Mouse (Mus musculus): ENCODE measurements at regions not wholly inside any gene's neighbourhood (a gene's known extent, or its start where the extent isn't known, plus 50 kb on each side); places are given as distances from the start of the nearest gene placed in this dataset.
A peak's percentile ranks its signal among the peaks of the same experiment; 100 is the strongest.

- Histone ChIP-seq H3K27me3 (ENCODE audit: control insufficient read depth, insufficient read depth, low read length) (no peaks in the 10 kb centered on the region), H3K27ac (ENCODE audit: control insufficient read depth, insufficient read depth, low read depth, low read length) (no peak overlapping the region), H3K4me3 (ENCODE audit: control insufficient read depth, low read depth, low read length) (peak overlapping the region; percentile 94), H3K4me1 (ENCODE audit: control insufficient read depth, insufficient read depth, low read length) (peaks cover 3% of the 10 kb centered on the region), H3K36me3 (ENCODE audit: control insufficient read depth, insufficient read depth, low read length) (no peaks in the 10 kb centered on the region)
- TF ChIP-seq POLR2A (IDR thresholded peaks at IDR 0.05; ENCODE audit: control insufficient read depth, low read depth, low read length): no peak
- no peak for TF ChIP-seq CTCF (IDR thresholded peaks at IDR 0.05; ENCODE audit: control insufficient read depth, insufficient read depth, insufficient replicate concordance, low read depth, low read length)
These were observed 90.5 kb upstream of the Vps8 start for GRCm38 (mm10) chr16:21332411-21332810.

- no peaks in the 10 kb centered on the region for H3K27me3 ChIP-seq (ENCODE audit: control insufficient read depth, insufficient read depth, low read length)
- H3K4me1 ChIP-seq (ENCODE audit: control insufficient read depth, insufficient read depth, low read length): peaks cover 3% of the 10 kb centered on the region
- no peak for TF ChIP-seq POLR2A (IDR thresholded peaks at IDR 0.05; ENCODE audit: control insufficient read depth, low read depth, low read length)
- no peak for TF ChIP-seq CTCF (IDR thresholded peaks at IDR 0.05; ENCODE audit: control insufficient read depth, insufficient read depth, insufficient replicate concordance, low read depth, low read length)
- H3K36me3 ChIP-seq (ENCODE audit: control insufficient read depth, insufficient read depth, low read length): no peaks in the 10 kb centered on the region
- peak overlapping the region; percentile 88 for H3K27ac ChIP-seq (ENCODE audit: control insufficient read depth, insufficient read depth, low read depth, low read length)
- H3K4me3 ChIP-seq (ENCODE audit: control insufficient read depth, low read depth, low read length): peak overlapping the region; percentile 94
These were observed 90.1 kb upstream of the Vps8 start for GRCm38 (mm10) chr16:21332862-21333222.

DNA sequence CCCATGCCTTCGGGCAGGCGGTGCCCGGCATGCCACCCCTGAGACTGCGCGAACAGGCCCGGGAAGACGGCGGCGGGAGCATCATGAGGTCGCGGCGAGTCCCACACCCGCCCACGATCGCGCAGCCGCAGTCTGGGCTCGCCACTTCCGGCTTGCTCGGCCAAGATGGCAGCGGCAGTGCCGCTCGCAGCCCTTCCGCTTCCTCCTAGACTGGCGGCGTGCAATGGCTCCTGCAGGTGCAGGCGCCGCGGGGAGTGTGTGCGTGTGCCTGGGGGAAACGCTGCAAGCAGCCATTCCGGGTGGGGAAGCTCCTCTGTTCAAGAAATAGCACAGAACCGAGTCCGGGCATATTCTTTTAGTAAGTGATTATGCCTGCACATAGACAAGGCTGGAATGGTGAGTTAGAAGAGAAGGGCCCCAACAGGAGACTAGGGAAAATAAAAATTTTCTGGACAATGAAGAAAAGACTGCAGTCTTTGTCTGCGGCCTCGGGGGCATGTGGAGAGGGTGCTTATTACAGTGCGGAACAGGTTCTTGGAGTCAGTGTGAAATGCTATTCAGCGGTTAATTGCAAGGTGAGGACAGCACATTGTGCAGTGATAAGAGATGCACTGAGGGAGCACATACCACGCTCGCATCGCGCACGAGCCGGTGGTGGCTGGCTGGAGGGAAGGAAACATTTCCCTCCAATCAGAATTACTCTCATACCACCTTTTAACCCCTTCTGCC is 89.5 kb upstream of the Vps8 start:
- peak overlapping the region; percentile 94 for H3K4me3 ChIP-seq (ENCODE audit: control insufficient read depth, low read depth, low read length)
- no peaks in the 10 kb centered on the region for H3K27me3 ChIP-seq (ENCODE audit: control insufficient read depth, insufficient read depth, low read length)
- H3K36me3 ChIP-seq (ENCODE audit: control insufficient read depth, insufficient read depth, low read length): no peaks in the 10 kb centered on the region
- peaks cover 3% of the 10 kb centered on the region for H3K4me1 ChIP-seq (ENCODE audit: control insufficient read depth, insufficient read depth, low read length)
- H3K27ac ChIP-seq (ENCODE audit: control insufficient read depth, insufficient read depth, low read depth, low read length): peak overlapping the region; percentile 88
- TF ChIP-seq POLR2A (IDR thresholded peaks at IDR 0.05; ENCODE audit: control insufficient read depth, low read depth, low read length) (peak; percentile 90), CTCF (IDR thresholded peaks at IDR 0.05; ENCODE audit: control insufficient read depth, insufficient read depth, insufficient replicate concordance, low read depth, low read length) (no peak)

- Histone ChIP-seq H3K27me3 (ENCODE audit: control insufficient read depth, insufficient read depth, low read length) (no peaks in the 10 kb centered on the region), H3K27ac (ENCODE audit: control insufficient read depth, insufficient read depth, low read depth, low read length) (no peak overlapping the region)
These were observed 83.9 kb upstream of the Vps8 start for GRCm38 (mm10) chr16:21339061-21339459.

DNA sequence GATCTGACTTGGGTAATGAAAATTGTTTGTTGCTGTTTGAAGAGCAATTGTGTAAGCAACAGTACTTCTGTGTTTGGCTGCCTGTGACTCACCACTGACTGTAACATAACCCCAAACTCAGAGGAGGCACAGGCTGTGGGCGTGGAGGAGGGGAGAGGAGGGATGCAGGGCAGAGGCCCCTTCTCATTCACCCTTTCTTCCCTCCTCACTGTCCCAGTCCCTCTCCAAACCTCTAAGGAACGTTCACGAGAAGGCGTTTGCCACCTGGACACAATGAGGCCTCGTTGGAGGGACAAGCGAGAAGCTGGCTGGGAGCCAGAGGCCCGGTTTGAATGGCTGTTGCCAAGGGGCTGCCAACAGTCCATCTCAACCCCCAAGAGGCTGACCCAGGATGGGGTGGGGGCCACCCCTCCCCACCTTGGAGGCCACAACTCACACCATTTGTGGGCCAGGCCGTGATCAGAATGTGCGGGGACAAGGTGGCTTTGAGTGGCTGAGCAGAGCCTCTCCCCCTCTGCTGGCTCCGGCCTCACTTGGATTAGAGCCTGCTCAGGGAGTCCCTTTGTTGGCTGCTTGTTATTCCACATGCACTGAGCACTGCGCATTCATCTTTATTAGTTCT is 83.3 kb upstream of the Vps8 start:
- TF ChIP-seq POLR2A (IDR thresholded peaks at IDR 0.05; ENCODE audit: control insufficient read depth, low read depth, low read length): no peak
- no peak for TF ChIP-seq CTCF (IDR thresholded peaks at IDR 0.05; ENCODE audit: control insufficient read depth, insufficient read depth, insufficient replicate concordance, low read depth, low read length)
- Histone ChIP-seq H3K4me1 (ENCODE audit: control insufficient read depth, insufficient read depth, low read length) (no peaks in the 10 kb centered on the region; the same call in 1 of the 2 replicates), H3K36me3 (ENCODE audit: control insufficient read depth, insufficient read depth, low read length) (no peaks in the 10 kb centered on the region), H3K27ac (ENCODE audit: control insufficient read depth, insufficient read depth, low read depth, low read length) (no peak overlapping the region), H3K27me3 (ENCODE audit: control insufficient read depth, insufficient read depth, low read length) (no peaks in the 10 kb centered on the region), H3K4me3 (ENCODE audit: control insufficient read depth, low read depth, low read length) (no peak overlapping the region)

More at GRCm38 (mm10) chr16:21339061-21339459, 83.9 kb upstream of the Vps8 start:
- Histone ChIP-seq H3K4me1 (ENCODE audit: control insufficient read depth, insufficient read depth, low read length) (no peaks in the 10 kb centered on the region; the same call in 1 of the 2 replicates), H3K4me3 (ENCODE audit: control insufficient read depth, low read depth, low read length) (no peak overlapping the region), H3K36me3 (ENCODE audit: control insufficient read depth, insufficient read depth, low read length) (no peaks in the 10 kb centered on the region)
- TF ChIP-seq POLR2A (IDR thresholded peaks at IDR 0.05; ENCODE audit: control insufficient read depth, low read depth, low read length): no peak
- TF ChIP-seq CTCF (IDR thresholded peaks at IDR 0.05; ENCODE audit: control insufficient read depth, insufficient read depth, insufficient replicate concordance, low read depth, low read length): no peak

- no peak for TF ChIP-seq POLR2A (IDR thresholded peaks at IDR 0.05; ENCODE audit: control insufficient read depth, low read depth, low read length)
- TF ChIP-seq CTCF (IDR thresholded peaks at IDR 0.05; ENCODE audit: control insufficient read depth, insufficient read depth, insufficient replicate concordance, low read depth, low read length): no peak
- Histone ChIP-seq H3K4me3 (ENCODE audit: control insufficient read depth, low read depth, low read length) (no peak overlapping the region), H3K27ac (ENCODE audit: control insufficient read depth, insufficient read depth, low read depth, low read length) (no peak overlapping the region), H3K27me3 (ENCODE audit: control insufficient read depth, insufficient read depth, low read length) (no peaks in the 10 kb centered on the region), H3K36me3 (ENCODE audit: control insufficient read depth, insufficient read depth, low read length) (no peaks in the 10 kb centered on the region), H3K4me1 (ENCODE audit: control insufficient read depth, insufficient read depth, low read length) (no peaks in the 10 kb centered on the region; the same call in 1 of the 2 replicates)
These were observed 82.8 kb upstream of the Vps8 start for GRCm38 (mm10) chr16:21340136-21340535.

GRCm38 (mm10) chr16:21349869-21350268 is 73.0 kb upstream of the Vps8 start:
- Histone ChIP-seq H3K4me1 (ENCODE audit: control insufficient read depth, insufficient read depth, low read length) (no peaks in the 10 kb centered on the region), H3K27ac (ENCODE audit: control insufficient read depth, insufficient read depth, low read depth, low read length) (no peak overlapping the region), H3K4me3 (ENCODE audit: control insufficient read depth, low read depth, low read length) (no peak overlapping the region), H3K27me3 (ENCODE audit: control insufficient read depth, insufficient read depth, low read length) (no peaks in the 10 kb centered on the region), H3K36me3 (ENCODE audit: control insufficient read depth, insufficient read depth, low read length) (no peaks in the 10 kb centered on the region)
- TF ChIP-seq POLR2A (IDR thresholded peaks at IDR 0.05; ENCODE audit: control insufficient read depth, low read depth, low read length): no peak
